Mouse (Mus musculus) hindbrain, embryonic 13.5 days (tissue): ENCODE measurements at regions not wholly inside any gene's neighbourhood (a gene's known extent, or its start where the extent isn't known, plus 50 kb on each side); places are given as distances from the start of the nearest gene placed in this dataset.

Experiments used
- ATAC-seq: fragments of 200-750 bp; cut with Nextera tagmentation; 2 replicates; pipeline ENCODE4 v1.8.0; 2017; ENCODE audit warnings: moderate TSS enrichment; ENCODE audit not compliant: low FRiP score
- H3K27ac ChIP-seq: fragments of 300-500 bp; sonication (generic); 2 replicates; pipeline ENCODE4 v1.5.1; 2015; ENCODE audit warnings: inconsistent platforms, mild to moderate bottlenecking, moderate library complexity
- H3K27me3 ChIP-seq: fragments of 300-500 bp; sonication (generic); 2 replicates; pipeline ENCODE4 v1.6.1; 2015; ENCODE audit warnings: mild to moderate bottlenecking, inconsistent platforms
- H3K36me3 ChIP-seq: fragments of 300-500 bp; sonication (generic); 2 replicates; pipeline ENCODE4 v1.6.1; 2015; ENCODE audit warnings: mild to moderate bottlenecking, inconsistent platforms
- H3K4me1 ChIP-seq: fragments of 300-500 bp; sonication (generic); replicated peaks from 2 replicates; pipeline ENCODE4 v1.6.1; 2015; ENCODE audit warnings: inconsistent platforms
- H3K4me2 ChIP-seq: fragments of 300-500 bp; sonication (generic); 2 replicates; pipeline ENCODE4 v1.6.1; 2015; ENCODE audit warnings: inconsistent platforms, mild to moderate bottlenecking, moderate library complexity
- H3K4me3 ChIP-seq: fragments of 300-500 bp; sonication (generic); 2 replicates; pipeline ENCODE4 v1.5.1; 2015; ENCODE audit warnings: mild to moderate bottlenecking, inconsistent platforms
- H3K9ac ChIP-seq: fragments of 300-500 bp; sonication (generic); 2 replicates; pipeline ENCODE4 v1.6.1; 2015; ENCODE audit warnings: mild to moderate bottlenecking, inconsistent platforms
- H3K9me3 ChIP-seq: fragments of 300-500 bp; sonication (generic); 2 replicates; pipeline ENCODE4 v1.6.1; 2016; ENCODE audit warnings: inconsistent platforms
- WGBS: fragments of 180-500 bp; shearing (Covaris S2); methylation state at CpG from one replicate; pipeline ENCODE4 v1.1.7; 2015; 5-methylcytosine and 5-hydroxymethylcytosine counted together

DNA sequence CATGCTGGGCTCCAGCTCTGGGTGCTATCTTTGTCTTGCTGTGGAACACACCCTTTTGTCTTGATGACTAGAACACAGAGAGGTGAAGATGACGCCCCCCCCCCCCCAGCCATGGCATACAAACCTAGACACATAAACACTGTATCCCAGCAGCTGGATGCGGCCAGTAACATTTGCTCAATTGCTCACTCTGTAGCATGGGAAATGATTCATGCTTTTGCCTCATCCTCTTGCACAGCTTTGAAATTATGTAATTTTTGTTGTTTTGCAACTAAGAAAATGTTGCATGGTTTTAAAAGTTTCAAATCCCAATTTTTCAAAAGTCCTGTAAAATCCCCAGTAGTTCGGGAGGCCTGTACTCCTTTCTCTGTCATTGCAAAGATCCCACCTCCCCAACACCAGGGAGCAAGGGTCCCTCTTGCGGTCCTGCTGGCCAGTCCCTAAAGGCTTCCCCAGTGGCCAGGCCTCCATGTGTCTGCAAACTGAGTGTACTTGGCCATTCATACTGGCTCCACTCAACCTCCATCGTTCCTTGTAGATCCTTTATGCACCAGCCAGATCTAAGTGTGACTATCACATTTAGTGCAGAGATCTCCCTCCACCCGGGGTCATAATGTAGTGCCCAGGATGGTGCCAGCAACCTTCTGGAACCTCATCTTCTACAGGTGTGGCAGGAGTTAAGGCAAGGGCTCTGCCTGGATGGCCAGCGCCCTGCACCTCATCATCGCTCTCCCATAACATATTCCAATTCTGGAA is 123.3 kb upstream of the Spdye4c start:
- ATAC-seq = no peak
- Histone ChIP-seq H3K36me3 (no peaks in the 10 kb centered on the region), H3K4me1 (no peaks in the 10 kb centered on the region), H3K27me3 (no peaks in the 10 kb centered on the region), H3K9ac (no peak overlapping the region), H3K4me3 (no peak overlapping the region), H3K27ac (no peak overlapping the region), H3K9me3 (no peaks in the 10 kb centered on the region), H3K4me2 (no peak overlapping the region)
- 90% methylated on average over 8 of the region's 8 CpGs for WGBS

DNA sequence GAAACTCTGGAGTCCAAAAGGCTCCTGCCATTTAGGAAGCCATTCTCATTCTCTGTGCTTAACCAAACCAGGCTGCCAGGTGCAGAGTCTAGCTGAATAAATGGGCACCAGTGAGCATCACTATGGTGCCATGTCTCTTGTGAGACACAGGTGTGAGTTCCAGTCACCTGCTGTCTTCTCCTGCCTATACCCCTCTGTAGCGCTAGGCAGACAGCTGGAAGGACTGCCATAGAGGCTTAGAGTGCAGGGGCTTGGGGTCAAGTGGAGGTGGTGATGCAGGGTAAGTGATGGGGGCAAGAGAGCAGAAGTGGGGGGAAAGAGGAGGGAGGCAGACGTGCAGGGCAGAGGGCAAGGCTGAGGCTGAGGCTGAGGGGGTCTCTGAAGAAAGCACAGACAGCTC is 122.7 kb upstream of the Spdye4c start:
- Histone ChIP-seq H3K9ac (no peak overlapping the region), H3K9me3 (no peaks in the 10 kb centered on the region), H3K27me3 (no peaks in the 10 kb centered on the region), H3K36me3 (no peaks in the 10 kb centered on the region), H3K4me3 (no peak overlapping the region), H3K4me1 (no peaks in the 10 kb centered on the region), H3K27ac (no peak overlapping the region), H3K4me2 (no peak overlapping the region)
- no peak for ATAC-seq
- WGBS = 62% methylated on average over 2 of the region's 2 CpGs

DNA sequence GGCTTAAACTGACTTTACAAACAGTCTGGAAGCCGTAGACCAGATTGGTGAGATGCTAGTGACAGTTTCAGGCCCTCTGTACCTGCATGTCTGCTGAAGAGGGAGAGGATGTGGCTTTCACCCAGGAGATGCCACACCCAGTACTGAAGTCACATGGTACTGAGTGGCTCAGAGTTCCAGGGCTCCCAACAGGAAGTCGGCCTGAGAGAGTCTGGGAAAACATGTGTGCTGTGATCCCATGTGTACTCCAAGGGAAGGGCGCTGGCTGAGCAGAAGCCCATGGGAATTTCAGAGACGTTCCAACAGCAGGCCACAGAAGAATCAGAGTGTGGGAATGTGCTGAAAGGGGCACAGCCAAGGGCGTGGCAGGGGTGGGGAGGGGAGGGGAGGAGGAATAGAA is 120.7 kb upstream of the Spdye4c start:
- WGBS = 56% methylated on average over 5 of the region's 5 CpGs

DNA sequence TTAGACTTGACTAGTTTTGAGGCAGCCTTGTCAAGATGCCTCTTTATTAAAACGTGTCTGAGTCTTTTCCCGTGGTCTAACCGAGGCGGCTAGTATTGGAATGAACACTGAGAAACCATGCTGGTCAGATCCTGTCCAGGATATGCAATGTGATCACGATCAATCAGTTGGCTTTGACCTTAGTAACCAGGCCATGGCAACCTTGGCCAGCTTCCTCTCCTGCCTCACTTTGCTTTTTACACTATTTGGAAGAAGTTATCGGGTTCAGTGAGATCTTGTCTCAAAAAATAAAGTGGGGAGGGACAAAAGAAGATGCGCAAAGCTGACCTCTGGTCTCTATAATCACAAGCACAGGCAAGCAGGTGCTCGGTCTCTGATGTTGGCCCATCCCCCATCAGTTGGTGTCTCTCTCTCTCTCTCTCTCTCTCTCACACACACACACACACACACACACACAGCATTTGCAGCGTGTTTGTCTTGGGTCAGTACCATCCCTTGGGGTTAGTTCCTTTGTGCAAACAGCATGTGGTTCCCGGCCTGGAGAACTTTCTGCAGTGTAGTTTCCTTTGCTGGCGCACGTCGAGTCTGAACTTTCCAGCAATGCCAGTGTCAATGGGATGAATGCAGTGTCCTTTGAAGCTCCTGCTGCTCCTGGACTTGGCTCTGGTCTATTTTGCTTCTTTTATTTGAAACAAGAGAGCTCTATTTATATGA is 117.6 kb upstream of the Spdye4c start:
- no peak for ATAC-seq

More for the DNA sequence above, 120.7 kb upstream of the Spdye4c start:
- H3K4me3 ChIP-seq = no peak overlapping the region
- no peaks in the 10 kb centered on the region for H3K36me3 ChIP-seq
- H3K9me3 ChIP-seq = no peaks in the 10 kb centered on the region
- no peaks in the 10 kb centered on the region for H3K4me1 ChIP-seq
- no peaks in the 10 kb centered on the region for H3K27me3 ChIP-seq
- no peak overlapping the region for H3K27ac ChIP-seq
- ATAC-seq = no peak
- H3K4me2 ChIP-seq = no peak overlapping the region
- H3K9ac ChIP-seq = no peak overlapping the region

DNA sequence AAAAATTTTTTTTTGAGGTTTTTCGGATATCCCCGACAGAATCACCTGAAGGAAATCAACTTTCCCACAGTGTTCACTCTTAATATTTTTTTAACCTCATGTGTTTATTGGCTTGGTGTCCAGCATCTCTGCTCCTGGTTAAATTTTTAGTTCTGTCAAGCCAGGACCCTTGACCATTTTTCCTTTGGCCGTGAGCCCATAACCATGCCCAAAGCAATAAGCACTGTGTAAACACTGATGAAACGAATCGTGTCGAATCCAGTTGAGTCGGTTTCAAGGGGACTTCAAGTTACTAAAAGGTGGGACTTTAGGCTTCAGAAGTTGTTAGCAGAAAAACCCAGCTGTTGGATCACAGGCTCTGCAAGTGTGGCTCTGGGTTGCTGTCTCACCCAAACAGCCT is 117.0 kb upstream of the Spdye4c start:
- H3K9me3 ChIP-seq = no peaks in the 10 kb centered on the region
- ATAC-seq = no peak
- H3K4me3 ChIP-seq = no peak overlapping the region
- H3K27ac ChIP-seq = no peak overlapping the region
- no peaks in the 10 kb centered on the region for H3K27me3 ChIP-seq
- H3K4me2 ChIP-seq = no peak overlapping the region
- WGBS = 88% methylated on average over 7 of the region's 7 CpGs
- no peaks in the 10 kb centered on the region for H3K36me3 ChIP-seq
- no peak overlapping the region for H3K9ac ChIP-seq
- no peaks in the 10 kb centered on the region for H3K4me1 ChIP-seq

More for the DNA sequence above, 117.6 kb upstream of the Spdye4c start:
- 73% methylated on average over 13 of the region's 13 CpGs for WGBS
- Histone ChIP-seq H3K27ac (no peak overlapping the region), H3K4me1 (no peaks in the 10 kb centered on the region), H3K27me3 (no peaks in the 10 kb centered on the region), H3K36me3 (no peaks in the 10 kb centered on the region), H3K4me2 (no peak overlapping the region), H3K9me3 (no peaks in the 10 kb centered on the region), H3K4me3 (no peak overlapping the region), H3K9ac (no peak overlapping the region)

DNA sequence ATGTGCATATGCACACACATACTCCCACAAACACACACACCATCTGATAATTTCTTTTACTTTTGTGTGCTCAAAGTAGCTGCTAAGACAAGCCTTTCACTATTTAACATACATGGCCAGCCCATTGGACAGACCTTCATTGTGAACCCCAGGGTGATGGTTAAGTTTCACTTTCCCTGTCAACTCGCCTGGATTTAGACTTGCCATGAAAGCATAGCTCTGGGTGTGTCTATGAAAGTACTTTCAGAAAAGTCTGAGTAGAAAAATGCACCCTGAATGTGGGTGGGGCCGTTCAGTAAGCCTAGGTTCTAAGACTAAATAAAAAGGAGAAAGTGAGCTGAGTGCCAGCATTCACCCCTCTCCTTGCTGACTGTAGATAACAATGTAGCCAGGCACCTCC is 113.8 kb upstream of the Spdye4c start:
- no peak overlapping the region for H3K4me3 ChIP-seq
- no peaks in the 10 kb centered on the region for H3K27me3 ChIP-seq
- H3K4me1 ChIP-seq = no peaks in the 10 kb centered on the region
- H3K4me2 ChIP-seq = no peak overlapping the region
- no peak overlapping the region for H3K9ac ChIP-seq
- no peak for ATAC-seq
- no peaks in the 10 kb centered on the region for H3K36me3 ChIP-seq
- WGBS = 78% methylated on average over 2 of the region's 2 CpGs
- no peaks in the 10 kb centered on the region for H3K9me3 ChIP-seq
- no peak overlapping the region for H3K27ac ChIP-seq

DNA sequence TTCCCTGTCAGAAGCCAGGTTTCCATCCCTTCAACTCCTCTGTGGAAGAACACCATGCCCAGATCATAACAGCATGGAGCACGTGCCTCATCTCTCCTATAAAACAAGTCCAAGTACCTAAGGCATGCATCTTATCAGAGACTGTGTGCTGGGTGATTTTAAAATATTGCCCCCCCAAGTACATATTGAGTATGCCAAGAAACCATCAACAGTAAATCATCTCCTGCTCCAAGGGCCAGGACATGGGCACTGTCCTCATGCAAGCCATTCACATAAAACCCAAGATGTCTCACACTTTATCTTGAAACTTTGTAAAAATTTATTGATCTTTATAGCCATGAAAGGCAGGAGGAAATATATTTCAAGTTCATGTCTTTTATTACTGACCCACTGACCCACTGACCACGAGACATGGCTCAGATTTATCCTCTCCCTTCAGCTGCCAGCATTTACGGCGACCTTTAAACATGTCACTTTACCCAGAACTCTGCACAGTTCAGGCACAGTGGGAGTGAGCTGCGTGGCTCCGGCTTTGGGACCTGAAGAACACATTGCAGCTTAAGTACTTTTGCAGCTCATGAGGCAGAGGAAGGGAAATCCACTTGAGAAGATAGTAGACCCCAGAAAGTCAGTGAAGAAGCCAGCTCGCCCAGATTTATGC is 99.7 kb upstream of the Spdye4c start:
- Histone ChIP-seq H3K4me1 (no peaks in the 10 kb centered on the region), H3K27ac (no peak overlapping the region), H3K9me3 (no peaks in the 10 kb centered on the region), H3K4me3 (no peak overlapping the region), H3K9ac (no peak overlapping the region), H3K27me3 (no peaks in the 10 kb centered on the region), H3K4me2 (no peak overlapping the region), H3K36me3 (no peaks in the 10 kb centered on the region)
- 89% methylated on average over 7 of the region's 7 CpGs for WGBS
- no peak for ATAC-seq

DNA sequence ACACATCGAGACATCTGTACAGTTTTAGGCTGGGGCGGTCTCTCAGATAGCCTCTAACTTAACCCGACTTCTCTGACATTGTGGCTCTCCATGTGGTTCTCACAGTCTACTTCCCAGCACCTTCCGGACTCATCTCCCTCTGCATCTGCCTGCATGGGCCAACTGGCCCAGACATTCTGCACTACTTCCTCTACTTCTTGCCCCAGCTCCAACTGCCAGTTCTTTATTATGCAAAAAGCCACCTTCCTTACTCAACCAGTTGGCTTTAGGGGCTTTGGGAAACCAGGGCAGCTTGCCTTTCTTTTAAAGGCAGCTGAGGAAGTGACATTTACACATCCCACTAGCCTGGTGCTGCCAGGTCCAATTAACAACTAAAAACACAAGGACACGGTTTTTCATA is 97.1 kb upstream of the Spdye4c start:
- H3K36me3 ChIP-seq = no peaks in the 10 kb centered on the region
- H3K4me1 ChIP-seq = no peaks in the 10 kb centered on the region
- H3K4me3 ChIP-seq = no peak overlapping the region
- no peak overlapping the region for H3K9ac ChIP-seq
- no peak for ATAC-seq
- no peaks in the 10 kb centered on the region for H3K9me3 ChIP-seq
- 90% methylated on average over 5 of the region's 5 CpGs for WGBS
- H3K4me2 ChIP-seq = no peak overlapping the region
- no peak overlapping the region for H3K27ac ChIP-seq
- H3K27me3 ChIP-seq = no peaks in the 10 kb centered on the region

DNA sequence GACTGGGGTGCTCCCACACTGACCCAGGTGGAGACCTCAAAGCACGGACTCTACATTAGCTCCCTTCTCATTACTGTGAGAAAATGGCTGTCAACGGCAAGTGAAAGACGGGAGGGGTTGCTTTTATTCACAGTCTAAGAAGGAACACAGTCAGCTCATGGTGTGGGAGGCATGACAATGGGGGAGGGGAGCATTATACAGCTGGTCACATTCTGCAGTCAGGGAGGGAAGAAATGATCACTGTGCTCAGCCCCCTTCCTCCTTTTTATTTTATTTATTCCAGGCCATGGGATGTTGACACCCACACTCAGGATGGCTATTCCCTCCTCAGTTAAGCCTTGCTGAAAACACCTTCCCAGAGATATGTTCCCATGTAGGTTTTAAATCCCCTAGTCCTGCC is 93.1 kb upstream of the Spdye4c start:
- no peaks in the 10 kb centered on the region for H3K36me3 ChIP-seq
- no peak overlapping the region for H3K9ac ChIP-seq
- WGBS = 29% methylated on average over 3 of the region's 3 CpGs
- no peaks in the 10 kb centered on the region for H3K27me3 ChIP-seq
- H3K27ac ChIP-seq = no peak overlapping the region
- no peaks in the 10 kb centered on the region for H3K4me1 ChIP-seq
- no peaks in the 10 kb centered on the region for H3K9me3 ChIP-seq
- no peak for ATAC-seq
- H3K4me2 ChIP-seq = no peak overlapping the region
- no peak overlapping the region for H3K4me3 ChIP-seq

DNA sequence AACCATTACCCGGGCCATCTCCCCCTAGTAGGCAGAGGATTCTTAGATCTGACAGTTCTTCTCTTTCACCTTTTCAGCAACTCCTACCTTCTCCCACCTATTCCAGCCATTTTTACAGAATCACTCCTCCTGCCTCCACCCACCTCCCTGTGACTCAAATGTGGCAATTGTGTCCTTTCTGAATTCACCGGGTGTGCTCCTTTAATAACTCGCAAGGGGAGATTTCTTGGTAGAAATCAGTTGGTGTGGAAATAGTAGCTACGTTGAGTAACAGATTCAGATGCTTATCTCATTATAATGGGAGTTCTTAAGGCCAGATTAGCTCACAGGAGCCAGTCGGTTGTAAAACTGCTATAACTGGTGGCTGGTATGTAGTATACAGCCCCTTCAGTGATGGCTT is 92.4 kb upstream of the Spdye4c start:
- Histone ChIP-seq H3K27me3 (no peaks in the 10 kb centered on the region), H3K36me3 (no peaks in the 10 kb centered on the region), H3K4me1 (no peaks in the 10 kb centered on the region), H3K9me3 (no peaks in the 10 kb centered on the region), H3K4me2 (no peak overlapping the region), H3K27ac (no peak overlapping the region), H3K4me3 (no peak overlapping the region), H3K9ac (no peak overlapping the region)
- 91% methylated on average over 5 of the region's 5 CpGs for WGBS
- ATAC-seq = no peak

DNA sequence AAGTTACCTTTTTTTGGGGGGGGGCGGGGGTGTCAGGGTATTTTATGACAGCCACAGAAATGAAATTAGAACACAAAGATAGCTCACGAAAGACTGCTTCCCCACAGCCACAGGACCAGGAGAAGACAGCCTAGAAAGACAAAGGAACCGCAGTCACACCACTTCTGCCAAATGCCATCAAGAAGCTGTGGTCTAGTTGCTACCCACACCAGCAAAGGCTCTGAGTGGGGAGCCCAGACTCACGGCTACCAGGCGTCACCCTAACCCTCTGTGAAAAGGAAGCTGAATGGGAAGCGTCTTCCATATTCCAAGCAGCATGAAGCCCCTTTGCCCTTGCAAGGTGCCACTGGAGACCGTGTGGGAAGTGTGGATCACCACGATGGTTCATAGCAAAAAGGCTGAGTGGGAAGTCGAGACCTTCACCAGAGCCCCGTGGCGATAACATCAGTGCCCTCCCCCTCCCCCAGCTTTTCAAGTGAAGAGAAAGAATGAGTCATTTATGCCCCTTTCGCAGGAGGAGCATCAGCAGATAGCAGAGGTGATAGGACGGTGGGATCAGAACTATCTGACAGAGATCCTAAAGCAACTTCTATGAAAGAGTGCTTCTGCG is 91.3 kb upstream of the Spdye4c start:
- Histone ChIP-seq H3K4me3 (no peak overlapping the region), H3K9ac (no peak overlapping the region), H3K36me3 (no peaks in the 10 kb centered on the region), H3K4me2 (no peak overlapping the region), H3K27me3 (no peaks in the 10 kb centered on the region), H3K4me1 (no peaks in the 10 kb centered on the region), H3K9me3 (no peaks in the 10 kb centered on the region), H3K27ac (no peak overlapping the region)
- no peak for ATAC-seq
- 90% methylated on average over 14 of the region's 14 CpGs for WGBS

DNA sequence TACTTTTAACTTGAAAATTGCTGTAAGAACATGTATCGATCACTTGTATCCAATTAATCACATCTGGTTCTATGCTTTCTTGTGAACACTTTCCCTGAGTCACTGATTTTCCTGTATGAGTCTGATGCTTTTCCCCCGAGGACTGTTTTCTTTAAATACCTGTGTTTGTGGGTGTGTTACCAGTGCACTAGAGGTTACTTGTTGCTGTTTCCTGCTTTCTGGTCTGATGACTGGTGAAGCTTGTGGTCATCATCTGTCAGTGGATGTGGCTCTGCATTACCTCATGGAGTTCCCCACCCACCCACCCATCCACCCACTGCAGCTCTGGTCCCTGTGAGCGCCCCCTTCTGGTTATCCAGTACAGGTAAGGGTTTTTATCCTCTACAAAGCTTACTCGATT is 88.3 kb upstream of the Spdye4c start:
- Histone ChIP-seq H3K4me3 (no peak overlapping the region), H3K9ac (no peak overlapping the region), H3K27ac (no peak overlapping the region), H3K4me2 (no peak overlapping the region), H3K4me1 (no peaks in the 10 kb centered on the region), H3K9me3 (no peaks in the 10 kb centered on the region), H3K27me3 (no peaks in the 10 kb centered on the region), H3K36me3 (no peaks in the 10 kb centered on the region)
- 90% methylated on average over 4 of the region's 4 CpGs for WGBS
- no peak for ATAC-seq
